Mouse (Mus musculus): ENCODE data around the gene 1700029J07Rik. TPM values are rescaled to one million over a fixed set of nuclear protein-coding genes. Genes with fewer than 3 reads are reported as not detected.

Gene 1700029J07Rik
- polyA plus RNA-seq, 1 experiment: 0.26 TPM

GRCm38 (mm10) chr8:46010746-46011680 lies 36.0 kb upstream of the 1700029J07Rik start:
- H3K27me3 ChIP-seq (ENCODE audit: control insufficient read depth, insufficient read depth, insufficient read length): no peaks in the 10 kb centered on the region
- peak overlapping the region; percentile 18 for H3K4me2 ChIP-seq (ENCODE audit: low read depth)
- H3K36me3 ChIP-seq (ENCODE audit: control insufficient read depth, insufficient read depth): no peaks in the 10 kb centered on the region
- TF ChIP-seq MAX (IDR thresholded peaks at IDR 0.05; ENCODE audit: low read depth) (no peak), MYOD1 (IDR thresholded peaks at IDR 0.05; ENCODE audit: control insufficient read depth in 1 of 3, insufficient read length in 2 of 3, low read depth in 2 of 3) (no peak), CEBPB (IDR thresholded peaks at IDR 0.05; ENCODE audit: insufficient read depth, poor library complexity, severe bottlenecking) (0 out of 2 replicates have a peak, but pooled peaks have one; percentile 23), TCF3 (IDR thresholded peaks at IDR 0.05; ENCODE audit: insufficient read length, low read depth) (no peak), MYOG (IDR thresholded peaks at IDR 0.05; ENCODE audit: control insufficient read depth in 1 of 3, insufficient read depth in 1 of 3, insufficient read length in 2 of 3, low read depth in 2 of 3) (no peak), USF1 (IDR thresholded peaks at IDR 0.05; ENCODE audit: low read depth) (no peak)
- no peaks in the 10 kb centered on the region for H3K79me2 ChIP-seq (ENCODE audit: control insufficient read depth, insufficient read depth)
- no peak overlapping the region for H3K4me3 ChIP-seq
- no peak overlapping the region for H3ac ChIP-seq (ENCODE audit: control insufficient read depth, insufficient read length)

GRCm38 (mm10) chr8:46010306-46010705 lies 35.3 kb upstream of the 1700029J07Rik start:
- H3K27me3 ChIP-seq (ENCODE audit: control insufficient read depth, insufficient read depth, insufficient read length): no peaks in the 10 kb centered on the region
- TF ChIP-seq MYOG (IDR thresholded peaks at IDR 0.05; ENCODE audit: control insufficient read depth in 1 of 3, insufficient read depth in 1 of 3, insufficient read length in 2 of 3, low read depth in 2 of 3) (no peak), CEBPB (IDR thresholded peaks at IDR 0.05; ENCODE audit: insufficient read depth, poor library complexity, severe bottlenecking) (no peak), POLR2AphosphoS2 (IDR thresholded peaks at IDR 0.05; ENCODE audit: insufficient read length, low read depth) (no peak), TCF3 (IDR thresholded peaks at IDR 0.05; ENCODE audit: insufficient read length, low read depth) (no peak), REST (IDR thresholded peaks at IDR 0.05; ENCODE audit: insufficient read depth, insufficient read length) (no peak), USF1 (IDR thresholded peaks at IDR 0.05; ENCODE audit: low read depth) (no peak), POLR2A (IDR thresholded peaks at IDR 0.05; ENCODE audit: insufficient read length, low read depth) (no peak), E2F4 (IDR thresholded peaks at IDR 0.05; ENCODE audit: insufficient read depth) (no peak), MAX (IDR thresholded peaks at IDR 0.05; ENCODE audit: low read depth) (no peak)
- no peak overlapping the region for H3K4me3 ChIP-seq
- peak overlapping the region; percentile 18 for H3K4me2 ChIP-seq (ENCODE audit: low read depth)
- H3K79me2 ChIP-seq (ENCODE audit: control insufficient read depth, insufficient read depth): no peaks in the 10 kb centered on the region
- H3ac ChIP-seq (ENCODE audit: control insufficient read depth, insufficient read length): no peak overlapping the region
- no peaks in the 10 kb centered on the region for H3K36me3 ChIP-seq (ENCODE audit: control insufficient read depth, insufficient read depth)

- H3K4me2 ChIP-seq (ENCODE audit: low read depth): peak overlapping the region; percentile 24
- no peaks in the 10 kb centered on the region for H3K27me3 ChIP-seq (ENCODE audit: control insufficient read depth, insufficient read depth, insufficient read length)
- H3K79me2 ChIP-seq (ENCODE audit: control insufficient read depth, insufficient read depth): no peaks in the 10 kb centered on the region
Observed at GRCm38 (mm10) chr8:46007050-46007672, 32.1 kb upstream of the 1700029J07Rik start.

GRCm38 (mm10) chr8:46005596-46005995 lies 30.5 kb upstream of the 1700029J07Rik start, which contains the start of gene Ankrd37:
Gene Ankrd37, minus strand, starts transcription at chr8:46005707.
- H3K4me3 ChIP-seq: no peak within 1 kb of the TSS
- TF ChIP-seq MAX (IDR thresholded peaks at IDR 0.05; ENCODE audit: low read depth): no peak
- no peak for TF ChIP-seq CEBPB (IDR thresholded peaks at IDR 0.05; ENCODE audit: insufficient read depth, poor library complexity, severe bottlenecking)
- peak within 1 kb of the TSS; percentile 72 for H3K4me2 ChIP-seq (ENCODE audit: low read depth)

More at GRCm38 (mm10) chr8:46007050-46007672, 32.1 kb upstream of the 1700029J07Rik start:
- Histone ChIP-seq H3K4me3 (no peak overlapping the region), H3ac (ENCODE audit: control insufficient read depth, insufficient read length) (no peak overlapping the region), H3K36me3 (ENCODE audit: control insufficient read depth, insufficient read depth) (no peaks in the 10 kb centered on the region)
- TF ChIP-seq SRF (IDR thresholded peaks at IDR 0.05; ENCODE audit: control insufficient read depth, insufficient read length, low read depth) (no peak), MAX (IDR thresholded peaks at IDR 0.05; ENCODE audit: low read depth) (no peak), MYOG (IDR thresholded peaks at IDR 0.05; ENCODE audit: control insufficient read depth in 1 of 3, insufficient read depth in 1 of 3, insufficient read length in 2 of 3, low read depth in 2 of 3) (no peak), POLR2A (IDR thresholded peaks at IDR 0.05; ENCODE audit: insufficient read length, low read depth) (no peak), REST (IDR thresholded peaks at IDR 0.05; ENCODE audit: insufficient read depth, insufficient read length) (no peak), TCF12 (IDR thresholded peaks at IDR 0.05; ENCODE audit: insufficient read depth, poor library complexity, severe bottlenecking) (no peak), POLR2AphosphoS2 (IDR thresholded peaks at IDR 0.05; ENCODE audit: insufficient read length, low read depth) (no peak)

More at GRCm38 (mm10) chr8:46005596-46005995, 30.5 kb upstream of the 1700029J07Rik start, which contains the start of gene Ankrd37:
- Histone ChIP-seq H3ac (ENCODE audit: control insufficient read depth, insufficient read length) (no peak within 1 kb of the TSS), H3K27me3 (ENCODE audit: control insufficient read depth, insufficient read depth, insufficient read length) (no peaks in the 10 kb centered on the region), H3K79me2 (ENCODE audit: control insufficient read depth, insufficient read depth) (no peaks in the 10 kb centered on the region), H3K36me3 (ENCODE audit: control insufficient read depth, insufficient read depth) (no peaks in the 10 kb centered on the region)
